Mouse (Mus musculus) left cerebral cortex, postnatal 14 days (tissue): ENCODE measurements around the gene Lsamp. TPM values are rescaled to one million over a fixed set of nuclear protein-coding genes. Genes with fewer than 3 reads are reported as not detected.

Experiments used
- DNase-seq, 2 experiments: peaks; one replicate each; pipeline ENCODE4 v3.0.0; 2021 to 2022; ENCODE audit warnings: low spot score in 2 of 2, mixed read lengths in 1 of 2
- intact Hi-C: fragments of 180-260 bp; cut with DNase I; formaldehyde crosslinking; loops from one replicate; pipeline ENCODE4 v1.15.1; 2025
- total RNA-seq, 2 experiments: library from RNA; stranded (reverse); gene quantifications; 2 replicates each; pipeline ENCODE4 v1.2.3; 2021

Gene Lsamp
- total RNA-seq, 2 experiments from 2014 or later: 271 to 294 TPM

DNA sequence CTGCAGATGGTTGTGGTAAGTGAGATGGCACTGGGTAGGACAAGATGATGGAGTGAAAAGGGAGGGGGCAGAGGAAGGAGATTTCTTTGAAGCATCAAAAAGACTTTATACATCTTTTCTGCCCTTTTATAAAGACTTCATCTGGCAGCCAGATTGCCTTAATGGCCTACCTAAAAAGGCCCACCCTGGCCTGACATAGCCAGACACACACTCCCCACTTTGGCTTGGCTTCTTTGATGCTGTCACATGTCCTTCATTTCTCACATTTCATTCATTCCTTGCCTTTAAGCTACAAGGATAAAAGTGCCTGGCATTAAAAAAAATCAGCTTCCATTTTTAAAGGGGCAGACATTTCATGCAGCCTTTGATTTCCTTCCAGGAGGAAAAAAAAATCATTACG is 1803.0 kb downstream of the Lsamp start:
- intact Hi-C loops: no loop called here

DNA sequence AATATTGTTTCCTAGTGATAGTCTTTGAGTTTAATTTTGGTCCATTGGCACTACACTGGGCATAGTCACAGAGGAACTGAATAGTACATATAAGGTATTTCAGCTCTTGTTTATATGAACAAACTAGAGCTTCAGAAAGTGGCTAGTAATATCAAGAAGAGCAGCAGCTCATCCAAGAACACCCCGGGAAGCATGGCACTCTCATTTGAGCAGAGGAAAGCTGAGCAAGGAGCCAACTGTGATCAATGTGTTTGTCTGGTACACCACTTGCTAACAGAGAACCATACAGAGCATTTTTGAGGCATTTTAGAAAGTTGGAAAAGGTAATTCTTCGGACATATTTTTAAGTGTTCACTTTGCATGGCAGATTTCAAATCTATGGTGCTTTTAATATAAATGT is 1805.9 kb downstream of the Lsamp start:
- no peak for DNase-seq
- intact Hi-C loops: no loop called here

More for the DNA sequence above, 1803.0 kb downstream of the Lsamp start:
- DNase-seq: no peak

- intact Hi-C loops: no loop called here
- no peak for DNase-seq
These were observed 1836.2 kb downstream of the Lsamp start for GRCm38 (mm10) chr16:41820369-41820768.

DNA sequence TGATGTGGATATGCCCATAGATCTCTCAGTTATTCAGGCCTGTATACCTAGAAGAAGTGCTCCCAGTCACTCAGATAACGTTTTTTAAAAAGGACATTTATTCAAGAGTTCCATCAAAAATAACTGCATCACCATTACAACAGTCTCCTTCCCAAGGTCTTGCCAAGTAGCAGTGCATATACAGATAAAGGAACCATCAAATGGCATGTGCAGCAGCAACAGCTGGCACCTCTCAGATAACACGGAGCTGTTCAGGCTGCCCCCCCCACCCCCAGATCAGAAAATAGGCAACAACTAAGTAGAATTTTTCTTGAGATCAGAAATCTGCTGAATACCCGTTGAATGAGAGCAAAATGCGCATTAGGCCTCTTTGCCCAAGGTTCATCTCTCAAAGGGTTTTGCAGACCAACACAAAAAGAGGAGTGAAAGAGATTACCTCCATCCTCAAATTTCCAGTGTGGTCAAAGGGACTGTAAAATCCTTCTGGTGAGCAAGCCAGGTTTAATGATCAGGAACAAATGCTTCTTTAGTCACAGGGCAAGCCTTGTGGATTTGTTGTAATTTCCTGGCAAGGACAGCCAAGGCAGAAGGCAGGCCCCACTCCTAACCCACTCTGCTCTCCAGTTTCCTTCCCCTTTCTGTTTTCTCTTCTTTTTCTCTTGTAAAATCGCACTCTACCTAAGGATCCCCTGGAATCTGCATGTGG is 1842.9 kb downstream of the Lsamp start:
- DNase-seq: no peak
- intact Hi-C loops: no loop called here

DNA sequence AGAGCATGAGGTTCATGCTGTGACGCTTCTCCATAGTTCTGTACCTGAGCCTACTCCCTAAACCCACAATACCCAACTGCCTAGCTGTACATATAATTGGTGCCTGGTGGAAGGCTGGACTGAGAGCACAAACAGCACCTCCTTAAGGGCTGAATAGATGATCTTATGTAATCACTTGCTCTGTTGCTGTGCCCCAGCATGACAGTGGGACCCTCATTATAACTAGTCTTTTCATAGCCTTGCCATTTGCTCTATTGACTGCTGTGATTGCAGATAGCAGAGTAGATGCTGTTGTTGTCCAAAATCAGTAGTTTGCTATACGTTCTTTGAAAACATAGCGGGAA is 1843.4 kb downstream of the Lsamp start:
- intact Hi-C loops: no loop called here
- DNase-seq: no peak

DNA sequence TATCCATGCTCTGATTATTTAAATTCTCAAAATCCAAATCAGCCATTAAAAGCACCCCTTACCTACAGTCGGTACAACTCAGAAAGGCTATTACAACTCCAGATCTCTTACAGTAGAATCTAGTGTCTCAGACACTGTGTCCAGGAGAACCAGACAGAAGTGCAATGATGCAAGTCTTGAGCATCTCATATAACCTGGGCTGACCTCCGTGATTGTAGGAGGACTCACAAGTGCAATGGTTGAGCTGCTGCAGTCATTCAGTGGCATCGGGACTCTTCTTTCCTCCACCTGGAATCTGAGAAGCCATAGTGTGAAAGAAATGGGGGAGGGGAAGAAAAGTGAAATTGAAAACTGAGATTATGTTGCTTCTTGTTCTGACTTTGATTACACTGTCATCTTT is 1850.5 kb downstream of the Lsamp start:
- DNase-seq: no peak
- intact Hi-C loops: loop anchor here (5.0 kb wide), 2 partner anchors 302 to 312 kb away; no protein-coding TSS in a partner anchor

GRCm38 (mm10) chr16:41835745-41836144 is 1851.6 kb downstream of the Lsamp start:
- no peak for DNase-seq
- intact Hi-C loops: loop anchor here (5.0 kb wide), 1 partner anchor 313 kb away; no protein-coding TSS in a partner anchor

GRCm38 (mm10) chr16:41839751-41840404 is 1855.7 kb downstream of the Lsamp start:
- intact Hi-C loops: loop anchor here (5.0 kb wide), 1 partner anchor 318 kb away; no protein-coding TSS in a partner anchor
- DNase-seq: no peak

DNA sequence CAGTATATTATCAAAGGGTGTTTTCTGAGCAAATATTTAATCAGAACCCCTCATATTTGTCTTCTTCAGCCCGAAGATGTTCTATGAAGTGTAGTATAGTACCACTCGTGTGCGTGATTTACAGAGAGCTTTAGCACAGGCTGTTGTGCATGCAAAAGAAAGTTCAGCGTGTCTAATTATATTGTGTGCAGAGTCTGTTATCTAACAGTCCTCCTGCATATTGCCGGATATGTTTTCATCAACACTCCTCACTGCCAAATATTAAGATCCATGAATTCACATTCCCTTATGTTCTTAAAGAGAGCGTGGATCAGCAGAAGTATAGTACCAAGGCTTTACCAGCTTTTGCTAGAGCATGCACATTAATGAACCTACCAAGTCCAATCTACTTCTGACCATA is 1862.7 kb downstream of the Lsamp start:
- intact Hi-C loops: no loop called here

DNA sequence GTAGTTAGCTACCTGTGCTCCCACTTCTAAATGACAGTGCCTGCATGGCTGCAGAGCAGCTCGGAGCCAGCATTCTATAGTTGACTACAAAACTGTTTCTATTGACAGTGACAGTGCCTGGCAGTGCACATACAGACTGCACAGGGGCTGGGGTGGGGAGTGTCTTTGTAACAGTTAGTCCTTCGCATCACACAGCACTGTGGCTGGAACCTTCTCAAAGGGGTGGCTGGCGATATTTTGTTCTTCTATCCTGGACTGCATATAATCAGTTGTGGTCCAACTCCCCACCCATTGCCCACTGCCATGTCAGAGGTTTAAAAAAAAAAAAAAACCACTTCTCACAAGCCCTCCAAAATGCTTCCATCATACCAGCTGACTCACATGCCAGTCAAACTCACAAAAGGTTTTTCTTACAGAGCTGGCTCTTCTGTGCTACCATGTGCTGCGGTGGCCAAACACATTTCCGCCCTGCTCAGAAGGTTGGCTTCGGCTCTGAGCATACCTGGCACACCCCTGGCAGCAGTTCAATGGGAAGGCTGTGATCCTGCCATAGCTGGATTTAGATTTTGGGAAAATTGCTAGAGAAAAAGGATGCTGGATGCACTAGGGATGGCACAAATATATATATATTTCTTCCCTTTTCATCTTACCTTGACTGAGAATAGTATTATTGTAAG is 1887.9 kb downstream of the Lsamp start:
- no peak for DNase-seq
- intact Hi-C loops: no loop called here

More for the DNA sequence above, 1862.7 kb downstream of the Lsamp start:
- DNase-seq: peak in 1 of 2 experiments; percentile 7

DNA sequence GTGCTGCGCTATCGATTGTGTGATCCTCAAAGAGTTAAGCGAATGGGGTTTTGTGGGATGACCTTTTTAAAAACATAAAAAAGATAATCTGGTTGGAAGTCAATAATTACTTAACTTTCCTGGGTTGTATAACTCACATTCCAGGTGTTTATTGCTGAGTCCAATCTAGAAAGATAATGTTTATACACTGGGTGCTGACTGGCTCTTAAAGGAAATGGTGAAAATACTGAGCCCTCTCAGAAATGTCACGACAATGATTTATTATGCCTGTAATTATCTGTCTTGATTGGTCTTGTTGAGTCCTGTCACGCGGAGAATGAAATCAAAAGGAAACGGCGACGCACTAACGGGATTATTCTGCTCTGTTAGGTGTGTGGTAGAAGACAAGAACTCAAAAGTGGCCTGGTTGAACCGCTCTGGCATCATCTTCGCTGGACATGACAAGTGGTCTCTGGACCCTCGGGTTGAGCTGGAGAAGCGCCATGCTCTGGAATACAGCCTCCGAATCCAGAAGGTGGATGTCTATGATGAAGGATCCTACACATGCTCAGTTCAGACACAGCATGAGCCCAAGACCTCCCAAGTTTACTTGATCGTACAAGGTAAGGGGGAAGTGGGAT is 1904.5 kb downstream of the Lsamp start:
- no peak for DNase-seq
- intact Hi-C loops: no loop called here

DNA sequence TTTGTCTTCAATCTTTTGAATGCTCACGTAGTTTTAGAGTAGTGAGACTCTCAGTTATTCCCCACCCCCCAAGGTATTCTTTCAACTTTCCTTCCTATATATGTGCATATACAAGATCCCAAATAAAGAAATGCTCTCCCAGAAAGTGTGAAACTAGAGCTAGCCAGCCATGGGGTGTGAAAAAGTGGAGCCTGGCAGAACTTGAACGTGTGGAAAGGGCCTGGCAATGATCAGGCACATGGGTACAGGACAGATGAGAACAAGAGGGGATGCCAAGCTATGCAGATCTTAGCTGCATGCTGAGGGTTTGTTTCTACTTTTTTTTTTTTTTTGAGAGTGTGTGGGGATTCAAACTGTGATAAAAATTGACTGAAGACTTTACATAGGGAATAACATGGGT is 1916.6 kb downstream of the Lsamp start:
- DNase-seq: peak; percentile 33 to 62
- intact Hi-C loops: no loop called here

GRCm38 (mm10) chr16:41903654-41904053 is 1919.5 kb downstream of the Lsamp start:
- intact Hi-C loops: no loop called here
- DNase-seq: peak in 1 of 2 experiments; percentile 28

DNA sequence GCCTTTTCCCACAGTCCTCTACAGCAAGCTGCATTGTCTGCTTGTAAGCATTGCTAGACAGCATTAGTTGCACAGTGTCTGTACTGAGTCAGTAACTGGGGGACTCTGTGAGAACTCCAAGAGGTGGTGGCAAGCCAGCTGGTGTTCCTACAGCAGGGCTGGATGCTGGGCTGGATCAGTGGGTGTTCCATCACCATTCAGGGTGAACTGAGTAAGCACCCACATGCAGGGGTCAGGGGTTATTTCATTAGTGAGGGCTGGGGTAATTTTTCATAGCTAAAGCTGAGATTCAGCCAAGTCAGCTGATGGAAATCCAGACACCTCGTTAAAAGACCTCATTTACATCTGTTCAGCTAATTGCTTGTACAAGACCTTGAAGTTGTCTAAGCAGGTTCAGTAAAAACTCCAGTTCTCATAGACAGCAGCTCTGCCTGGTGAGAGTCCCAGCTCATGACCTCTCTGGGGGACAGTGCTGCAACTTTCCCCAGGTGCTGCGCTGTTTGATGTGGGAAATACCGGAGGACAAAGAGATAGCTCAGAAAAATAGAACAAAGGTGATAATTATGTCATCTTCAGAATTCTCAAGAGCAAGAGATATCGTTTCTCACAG is 1928.5 kb downstream of the Lsamp start:
- DNase-seq: no peak
- intact Hi-C loops: no loop called here

GRCm38 (mm10) chr16:41913346-41913745 is 1929.2 kb downstream of the Lsamp start:
- intact Hi-C loops: no loop called here
- DNase-seq: peak in 1 of 2 experiments; percentile 15

- DNase-seq: no peak
- intact Hi-C loops: no loop called here
These were observed 1932.2 kb downstream of the Lsamp start for GRCm38 (mm10) chr16:41916342-41916741.

GRCm38 (mm10) chr16:41917057-41917821 is 1933.1 kb downstream of the Lsamp start:
- intact Hi-C loops: no loop called here
- no peak for DNase-seq

GRCm38 (mm10) chr16:41929546-41929945 is 1945.4 kb downstream of the Lsamp start:
- intact Hi-C loops: no loop called here
- DNase-seq: no peak

DNA sequence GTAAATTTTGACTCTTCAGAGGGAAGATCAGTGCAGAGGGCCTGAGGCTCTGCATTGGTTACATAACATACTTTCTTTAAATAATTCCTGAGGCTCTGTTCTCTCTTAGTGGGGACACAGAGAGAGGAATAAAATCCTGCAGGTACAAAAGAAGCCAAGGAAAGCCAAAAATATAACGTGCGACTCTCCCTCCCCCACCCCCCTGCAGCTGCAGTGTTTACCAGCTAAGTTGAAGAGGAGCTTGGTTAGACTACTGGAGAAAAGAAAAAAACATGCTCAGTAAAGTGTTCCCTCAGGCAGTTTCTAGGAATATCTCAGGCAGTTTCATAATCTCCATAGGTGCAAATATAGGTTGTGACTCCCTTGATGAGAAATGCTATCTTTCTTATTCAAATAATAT is 1951.5 kb downstream of the Lsamp start:
- peak; percentile 28 to 30 for DNase-seq
- intact Hi-C loops: no loop called here
